21 mouse cellular contexts compared by ENCODE assay signal in the genomic region with DNA sequence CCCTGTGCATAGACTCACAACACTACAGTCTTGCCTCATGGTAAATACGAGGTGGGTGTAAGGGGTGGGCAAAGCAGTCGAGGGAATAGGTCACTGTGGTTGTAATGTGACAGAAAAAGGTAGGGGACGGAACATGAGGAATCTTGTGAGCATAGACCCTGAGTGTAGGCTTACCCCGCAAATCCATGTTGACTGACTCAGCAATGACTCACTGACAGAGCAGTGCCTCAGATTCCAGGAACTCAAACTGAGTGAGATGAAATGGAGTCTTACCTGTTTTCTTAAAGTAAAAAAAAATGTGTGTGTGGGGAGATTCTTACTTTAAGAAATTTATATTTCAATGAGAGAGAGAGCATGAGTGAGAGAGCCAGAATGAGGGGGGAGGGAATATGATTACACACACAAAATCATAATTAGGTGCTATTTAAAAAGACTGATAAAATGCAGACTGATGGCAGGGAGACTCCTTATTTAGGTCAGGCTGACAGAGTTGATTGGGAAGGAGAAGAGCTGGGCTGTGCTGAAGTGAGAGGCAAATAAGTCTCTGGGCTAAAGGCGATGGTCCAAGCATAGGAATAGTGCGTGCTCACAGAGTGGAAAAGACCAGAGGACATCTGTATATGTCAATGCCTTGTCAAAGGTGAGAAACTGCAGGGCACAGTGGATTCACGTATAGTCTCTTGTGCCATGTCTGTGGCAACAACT.
A peak's percentile ranks its signal among the peaks of the same experiment; 100 is the strongest.
DNase-seq lines count a peak whose midpoint lies in the region; TF ChIP-seq lines count a peak whose summit lies in the region.
"Had no signal": no experiment of that assay in that cellular context is flagged by ENCODE, and none has a peak within 500 bp of the region (broad histone marks: within the 10 kb centered on the region; RNA-seq: fewer than 3 reads in every experiment).

No protein-coding gene starts in this region.

- TF ChIP-seq CTCF in lung, adult 2 months (IDR thresholded peaks at IDR 0.05; ENCODE audit: insufficient read depth, low read length), result no peak
- TF ChIP-seq CTCF in C2C12 (IDR thresholded peaks at IDR 0.05; ENCODE audit: control insufficient read depth, insufficient read depth, insufficient read length), result no peak

- WGBS in lung, adult 2 months, result 78% methylated on average over 7 of the region's 7 CpGs

- no peaks in the 10 kb centered on the region for H3K36me3 ChIP-seq in C2C12 (ENCODE audit: control insufficient read depth, insufficient read depth)
- H3K36me3 ChIP-seq: heart, embryonic 12.5 days; hindbrain, embryonic 13.5 days; limb, embryonic 10.5 days; midbrain, embryonic 12.5 days; neural tube, embryonic 13.5 days had no signal

- no peaks in the 10 kb centered on the region for H3K4me1 ChIP-seq in lung, adult 2 months (ENCODE audit: control insufficient read depth, insufficient read depth, low read length)
- H3K4me1 ChIP-seq: heart, embryonic 12.5 days; hindbrain, embryonic 13.5 days; midbrain, embryonic 12.5 days; neural tube, embryonic 13.5 days had no signal

- H3K79me2 ChIP-seq in C2C12 (ENCODE audit: control insufficient read depth, insufficient read depth), result no peaks in the 10 kb centered on the region

- DNase-seq in lung, adult 2 months, result peak; percentile 6
- no peak for DNase-seq in lung, postnatal 14 days
- DNase-seq in NIH3T3 (ENCODE audit: low read depth), result peak; percentile 56
- peak; percentile 32 for DNase-seq in lung, postnatal 10 days
- DNase-seq in retina, postnatal 1 day, result no peak
- no peak for DNase-seq in layer of hippocampus, adult 8-10 months (ENCODE audit: low spot score in 2 of 2)
- DNase-seq: cerebellum, adult 9-11 months; forebrain, postnatal 0 days; gastrocnemius, adult 2 months; heart, postnatal 14 days; kidney, adult 8-10 months; kidney, postnatal 14 days; liver, postnatal 0 days; thymus, postnatal 25 days had no signal

- H3K79me3 ChIP-seq in C2C12 (ENCODE audit: low read depth), result no peaks in the 10 kb centered on the region

- H3ac ChIP-seq in C2C12 (ENCODE audit: control insufficient read depth, insufficient read length, low read depth), result no peak overlapping the region

- no peak overlapping the region for H3K4me3 ChIP-seq in lung, adult 2 months (replicated peaks; ENCODE audit: extremely low read depth, low read depth, low read length)
- H3K4me3 ChIP-seq in C2C12 (ENCODE audit: insufficient read depth, poor library complexity, severe bottlenecking), result no peak overlapping the region
- H3K4me3 ChIP-seq: gastrocnemius, adult 2 months; heart, embryonic 12.5 days; hindbrain, embryonic 13.5 days; layer of hippocampus, adult 2 months; limb, embryonic 10.5 days; midbrain, embryonic 12.5 days; neural tube, embryonic 13.5 days had no signal

- no peak for TF ChIP-seq POLR2A in lung, adult 2 months (IDR thresholded peaks at IDR 0.05; ENCODE audit: borderline replicate concordance, extremely low read depth, low read depth, low read length)

- H3K27me3 ChIP-seq in C2C12 (ENCODE audit: control insufficient read depth, insufficient read depth, insufficient read length), result no peaks in the 10 kb centered on the region
- H3K27me3 ChIP-seq: heart, embryonic 12.5 days; hindbrain, embryonic 13.5 days; midbrain, embryonic 12.5 days; neural tube, embryonic 13.5 days had no signal

TF ChIP-seq in C2C12, 6 proteins besides CTCF, POLR2A, EP300 and RAD21:
- TF ChIP-seq FOSL1 (IDR thresholded peaks at IDR 0.05; ENCODE audit: insufficient read depth, low read length, poor library complexity, severe bottlenecking) (peak; percentile 81), MYOG (IDR thresholded peaks at IDR 0.05; ENCODE audit: control insufficient read depth, extremely low read depth, insufficient read length) (no peak), MYOD1 (IDR thresholded peaks at IDR 0.05; ENCODE audit: control insufficient read depth, insufficient read length, low read depth) (peak; percentile 14), CEBPB (IDR thresholded peaks at IDR 0.05; ENCODE audit: low read depth) (no peak), MAX (IDR thresholded peaks at IDR 0.05) (no peak), USF1 (IDR thresholded peaks at IDR 0.05; ENCODE audit: low read depth) (no peak)
TF ChIP-seq in C2C12: peak in this region for 2.

Comparison
In these comparisons a context has a peak if more than half of its experiments do, and no peak if none do; other contexts are left out.
1. DNase-seq: peak in lung, adult 2 months (single experiment), NIH3T3 (single experiment) and lung, postnatal 10 days (single experiment); none in lung, postnatal 14 days (single experiment), retina, postnatal 1 day (single experiment) and layer of hippocampus, adult 8-10 months (0 of 2).